Mouse (Mus musculus): Measurements from ENCODE around the gene Gm42715.

GRCm38 (mm10) chr7:127475186-127475740 is 44.1 kb upstream of the Gm42715 start:
- TF ChIP-seq POLR2A (IDR thresholded peaks at IDR 0.05; ENCODE audit: extremely low read depth, insufficient read depth, low read length): no peak
- TF ChIP-seq CTCF (IDR thresholded peaks at IDR 0.05; ENCODE audit: extremely low read depth, insufficient read depth, low read length): no peak

Data from cortical plate, adult 2 months (tissue).